Mouse (Mus musculus) brain, embryonic 18.5 days (tissue): Measurements from ENCODE around the gene Atp6v0d1.

Experiments
- DNase-seq: peaks from one replicate; pipeline ENCODE4 v3.0.0-alpha.2; 2012; ENCODE audit warnings: low read depth, low spot score

The Atp6v0d1 gene

DNA sequence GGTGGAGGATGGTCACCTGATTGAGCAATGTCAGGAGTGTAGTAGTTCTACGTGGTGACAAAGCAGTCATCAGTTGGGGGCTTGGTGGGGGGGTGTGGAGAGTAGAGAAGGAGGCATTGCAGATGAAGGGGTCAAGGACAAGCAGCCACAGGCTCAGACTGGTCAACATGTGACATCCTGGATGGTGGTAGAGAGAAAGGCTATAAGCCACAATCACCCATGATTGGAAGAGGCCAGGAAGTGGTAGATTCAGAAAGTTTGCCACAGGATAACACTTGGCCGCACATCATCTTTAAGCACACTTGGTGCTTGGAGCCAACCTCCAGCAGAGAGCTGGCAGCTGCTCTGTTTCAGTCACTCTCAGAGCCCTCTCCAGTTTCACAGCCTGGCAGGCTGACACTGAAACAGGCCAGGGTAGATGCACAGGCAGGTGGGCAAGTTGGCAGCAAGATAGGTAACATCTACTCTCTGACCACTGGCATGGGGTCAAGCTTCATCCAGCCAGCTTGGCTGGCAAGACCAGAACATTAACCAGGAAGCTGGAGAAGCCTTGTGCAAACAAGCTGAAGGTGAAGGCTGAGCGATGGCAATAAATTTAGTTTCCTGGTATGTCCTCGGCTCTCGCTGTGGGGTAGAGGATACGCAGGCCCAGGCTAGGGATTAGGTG, 28.7 kb downstream of the Atp6v0d1 start:
- no peak for DNase-seq

DNA sequence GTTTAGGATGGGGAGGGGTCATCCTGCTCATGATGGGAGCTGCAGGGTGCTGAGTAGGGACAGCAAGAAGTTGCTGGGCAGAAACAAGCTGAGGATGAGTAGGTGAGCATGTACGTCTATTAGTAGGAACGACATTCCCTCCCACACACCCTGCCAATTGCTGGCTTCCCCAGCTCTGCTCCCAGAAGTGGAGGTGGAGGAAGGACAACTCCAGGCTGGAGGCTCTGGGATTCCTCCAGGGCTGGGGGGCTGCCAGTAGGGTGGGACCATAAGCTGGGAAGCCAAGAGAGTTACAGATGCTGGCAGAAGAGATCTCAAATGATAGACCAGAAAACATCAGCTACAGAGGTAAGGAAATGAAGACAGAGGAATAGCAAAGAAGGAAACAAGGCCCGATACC, 29.3 kb downstream of the Atp6v0d1 start:
- no peak for DNase-seq

DNA sequence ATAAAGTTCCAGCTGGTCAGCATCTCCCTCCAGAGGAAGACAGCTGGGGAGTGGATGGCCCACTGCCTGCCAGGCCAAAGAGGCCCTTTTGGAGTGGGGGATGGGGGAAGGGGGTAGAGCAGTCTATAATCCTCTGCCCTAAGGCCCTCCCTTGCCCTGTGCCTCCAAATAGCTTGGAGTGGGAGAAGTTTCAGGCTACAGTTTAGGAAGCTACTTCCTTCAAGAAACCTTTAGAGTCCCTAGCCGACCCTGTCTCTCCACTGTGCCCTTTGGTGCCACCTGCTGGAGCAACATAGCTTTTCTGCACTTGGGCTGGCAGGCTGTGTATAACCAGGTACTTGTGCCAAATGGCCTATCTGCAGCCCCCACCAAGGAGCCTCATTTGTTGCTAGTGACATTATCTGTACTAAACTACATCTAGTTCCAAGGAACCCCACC, 31.9 kb downstream of the Atp6v0d1 start:
- no peak for DNase-seq

DNA sequence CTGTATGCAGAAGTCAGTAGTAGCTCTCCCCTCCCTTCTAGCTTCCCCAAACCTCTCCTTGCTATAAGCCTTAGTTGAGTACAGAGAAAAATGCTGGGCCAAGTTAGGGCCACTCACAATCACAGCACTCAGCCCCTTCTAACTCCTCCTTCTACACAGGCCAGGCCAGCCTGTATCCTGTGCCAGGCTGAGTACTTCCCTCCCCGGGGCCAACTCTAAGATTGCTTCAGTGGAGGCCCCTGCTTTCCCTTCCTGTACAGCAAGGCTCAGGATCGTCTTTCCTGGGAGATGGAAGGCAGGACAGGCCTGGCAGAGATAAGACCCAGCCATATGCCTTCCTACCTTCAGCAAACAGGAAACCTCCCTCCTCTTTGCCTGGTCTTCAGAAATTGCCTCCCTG, 32.4 kb downstream of the Atp6v0d1 start:
- no peak for DNase-seq

DNA sequence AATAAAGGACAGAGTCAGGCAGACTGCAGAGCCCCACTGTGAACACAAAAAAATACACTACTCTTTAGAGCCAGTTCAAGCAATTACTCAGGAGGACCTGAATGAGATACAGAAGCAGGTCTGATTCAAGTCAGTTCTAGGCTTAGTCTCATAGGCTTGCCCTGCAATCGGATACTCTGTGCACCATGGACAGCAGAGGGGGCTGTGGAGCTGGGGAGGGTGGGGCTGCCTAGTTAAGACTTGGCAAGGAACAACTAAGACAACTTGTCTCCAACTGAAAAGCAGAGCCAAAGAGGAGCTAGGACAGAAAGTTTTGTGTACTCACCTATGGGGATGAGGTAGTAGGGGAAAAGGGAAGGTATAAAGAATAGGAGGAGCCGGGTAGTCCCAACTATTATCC, 34.1 kb downstream of the Atp6v0d1 start:
- no peak for DNase-seq

DNA sequence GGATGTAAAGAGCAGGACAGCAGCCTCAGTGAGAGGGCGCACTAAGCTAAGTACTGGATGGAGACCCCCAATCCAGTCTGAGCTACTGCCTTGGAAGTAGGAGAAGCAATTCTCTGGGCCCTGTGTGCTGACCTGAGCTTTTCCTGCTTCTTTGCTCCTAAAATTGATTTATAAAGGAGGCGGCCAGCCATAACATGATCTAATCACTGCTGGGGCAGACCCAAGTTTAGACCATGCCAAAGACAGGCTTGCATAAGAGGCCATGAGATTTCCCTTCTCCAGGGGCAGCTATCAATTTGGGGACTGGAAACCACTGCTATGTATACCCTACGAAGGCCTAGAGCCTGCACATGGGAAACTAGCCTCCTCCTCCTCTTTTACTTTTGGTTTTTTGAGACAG, 36.6 kb downstream of the Atp6v0d1 start:
- no peak for DNase-seq

DNA sequence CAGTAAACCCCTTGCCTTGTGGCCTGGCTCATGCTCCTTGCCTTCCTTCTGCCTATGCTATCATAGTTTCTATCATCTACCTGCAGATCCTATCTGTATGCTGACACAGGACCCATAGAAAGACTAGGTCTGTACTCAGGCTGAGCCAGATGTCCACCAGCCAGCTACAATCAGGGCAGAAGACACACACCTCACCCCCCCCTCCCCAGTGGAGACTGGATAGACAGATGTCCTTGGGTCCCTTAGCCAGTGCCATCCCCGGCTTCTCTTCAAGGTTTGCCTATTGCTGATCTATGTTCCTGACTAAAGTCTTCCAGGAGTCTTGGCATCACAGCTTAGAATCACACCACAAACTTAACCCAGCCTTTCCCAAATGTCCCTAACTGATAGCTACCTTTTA, 37.6 kb downstream of the Atp6v0d1 start:
- DNase-seq, result no peak

DNA sequence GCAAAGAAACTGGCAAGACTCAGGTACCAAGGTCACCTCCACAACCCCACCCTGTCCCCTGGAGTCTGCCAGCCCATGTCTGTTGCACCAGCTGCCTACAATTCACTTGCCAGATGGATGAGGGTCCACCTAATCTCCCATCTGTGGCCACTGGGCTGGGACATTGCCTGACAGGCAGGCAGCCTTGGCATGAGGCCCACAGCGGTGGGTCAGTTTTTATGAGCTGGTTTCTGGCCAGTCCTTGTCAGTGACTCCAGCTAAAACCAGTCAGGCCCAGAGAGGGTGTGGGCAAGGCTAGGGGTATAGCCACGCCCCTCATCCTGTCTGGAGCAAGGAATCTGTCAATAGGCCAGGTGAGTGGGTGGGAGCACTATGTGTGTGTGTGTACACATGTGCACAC, 38.7 kb downstream of the Atp6v0d1 start:
- DNase-seq, result no peak

DNA sequence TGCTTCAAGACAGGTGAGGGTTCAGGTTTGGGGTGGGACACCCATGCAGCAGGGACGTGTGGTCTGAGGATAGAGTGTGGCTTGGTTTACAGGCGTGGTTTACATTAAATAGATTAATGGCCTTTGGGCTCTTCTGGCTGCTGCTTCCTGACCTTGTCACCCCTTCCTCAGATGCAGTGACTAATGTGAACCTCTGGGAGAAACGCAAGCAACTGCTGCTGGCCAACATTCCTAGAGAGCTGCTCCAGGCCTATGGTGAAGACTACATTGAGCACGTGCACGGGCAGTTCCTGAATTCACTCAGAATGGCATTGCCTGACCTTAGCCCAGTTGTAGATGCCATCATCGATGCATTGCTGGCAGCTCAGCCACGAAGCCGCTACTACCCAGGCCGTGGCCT, 43.0 kb downstream of the Atp6v0d1 start:
- no peak for DNase-seq

DNA sequence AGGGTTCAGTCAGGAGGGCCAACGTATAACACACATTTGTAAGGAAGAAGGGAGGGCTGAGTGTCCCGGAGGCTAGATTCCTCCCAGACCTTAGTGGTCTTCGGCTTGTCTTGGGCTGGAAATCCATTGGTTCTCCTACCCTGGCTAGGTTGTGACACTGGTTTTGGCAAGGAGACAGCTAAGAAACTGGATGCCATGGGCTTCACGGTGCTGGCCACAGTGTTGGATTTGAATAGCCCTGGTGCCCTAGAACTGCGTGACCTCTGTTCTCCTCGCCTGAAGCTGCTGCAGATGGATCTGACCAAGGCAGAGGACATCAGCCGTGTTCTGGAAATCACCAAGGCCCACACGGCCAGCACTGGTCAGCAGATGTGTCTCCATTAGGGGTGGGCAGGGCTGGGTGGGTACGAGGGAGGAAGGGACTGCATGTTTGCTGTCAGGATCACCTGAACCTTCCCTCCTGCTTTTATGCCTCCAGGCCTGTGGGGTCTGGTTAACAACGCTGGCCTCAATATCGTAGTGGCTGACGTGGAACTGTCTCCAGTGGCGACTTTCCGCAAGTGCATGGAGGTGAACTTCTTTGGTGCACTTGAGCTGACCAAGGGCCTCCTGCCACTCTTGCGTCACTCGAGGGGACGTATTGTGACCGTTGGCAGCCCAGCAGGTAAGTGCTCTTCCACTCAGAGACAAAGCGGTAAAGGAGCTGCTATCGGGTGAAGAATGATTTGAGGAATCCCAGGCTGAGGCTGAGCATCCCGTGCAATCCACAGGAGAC, 43.7 kb downstream of the Atp6v0d1 start:
- no peak for DNase-seq

DNA sequence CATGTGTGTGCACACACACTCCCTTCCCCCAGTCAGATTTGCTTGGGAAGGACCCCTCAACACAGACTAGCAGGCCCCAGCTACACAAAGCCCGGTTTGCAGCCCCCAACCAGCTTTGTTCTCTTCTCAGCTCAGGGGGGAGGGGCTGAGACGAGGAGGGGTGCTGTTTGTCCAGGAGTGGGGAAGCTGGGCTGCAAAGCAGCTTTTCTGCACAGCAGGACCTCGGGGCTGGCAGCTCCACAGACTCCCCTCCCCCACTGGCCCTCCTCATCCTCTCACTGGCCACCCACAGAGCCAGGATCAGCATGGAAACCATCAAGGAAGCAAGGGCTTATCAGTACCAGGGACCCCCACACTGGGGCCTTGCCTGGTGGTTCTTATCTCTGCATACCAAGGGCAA, 44.8 kb downstream of the Atp6v0d1 start:
- DNase-seq, result no peak

DNA sequence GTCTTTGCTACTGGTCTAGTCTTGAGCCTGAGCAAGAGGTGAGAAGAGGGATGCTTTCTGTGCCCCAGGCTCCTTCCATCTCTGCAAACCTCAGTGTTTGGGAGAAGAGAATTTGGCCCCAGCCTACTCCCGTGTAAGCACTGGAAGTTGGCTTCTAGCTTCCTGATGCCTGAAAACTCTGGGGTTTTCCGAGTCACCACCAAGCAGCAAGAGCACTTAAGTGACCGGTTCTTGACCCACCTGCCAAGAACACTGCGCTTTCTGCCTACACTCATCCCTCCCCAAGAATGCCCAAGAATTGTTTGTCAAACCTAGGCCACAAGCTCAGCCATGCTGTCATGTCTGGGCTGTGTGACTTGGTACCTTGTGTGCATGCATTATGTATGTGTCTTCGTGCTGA, 45.3 kb downstream of the Atp6v0d1 start:
- no peak for DNase-seq

DNA sequence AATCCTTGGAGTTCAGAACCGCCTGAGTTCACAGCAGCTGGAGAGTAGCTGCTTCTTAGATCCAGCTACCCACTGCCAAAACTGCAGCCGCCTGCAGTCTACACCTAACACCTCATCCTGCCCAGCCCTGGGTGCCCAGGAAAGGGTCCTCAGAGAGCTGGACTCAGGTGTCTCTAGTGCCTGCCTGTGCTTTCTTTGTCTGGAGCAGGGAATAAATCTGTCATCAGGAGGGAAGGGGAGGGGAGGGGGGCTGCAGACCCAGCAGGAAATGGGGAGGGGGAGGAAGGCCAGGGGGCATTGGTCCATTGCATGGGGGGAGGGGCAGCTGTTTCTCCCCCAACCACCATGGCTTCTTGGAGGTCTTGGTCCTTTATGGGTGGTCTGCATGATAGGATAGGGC, 46.3 kb downstream of the Atp6v0d1 start:
- DNase-seq, result no peak

DNA sequence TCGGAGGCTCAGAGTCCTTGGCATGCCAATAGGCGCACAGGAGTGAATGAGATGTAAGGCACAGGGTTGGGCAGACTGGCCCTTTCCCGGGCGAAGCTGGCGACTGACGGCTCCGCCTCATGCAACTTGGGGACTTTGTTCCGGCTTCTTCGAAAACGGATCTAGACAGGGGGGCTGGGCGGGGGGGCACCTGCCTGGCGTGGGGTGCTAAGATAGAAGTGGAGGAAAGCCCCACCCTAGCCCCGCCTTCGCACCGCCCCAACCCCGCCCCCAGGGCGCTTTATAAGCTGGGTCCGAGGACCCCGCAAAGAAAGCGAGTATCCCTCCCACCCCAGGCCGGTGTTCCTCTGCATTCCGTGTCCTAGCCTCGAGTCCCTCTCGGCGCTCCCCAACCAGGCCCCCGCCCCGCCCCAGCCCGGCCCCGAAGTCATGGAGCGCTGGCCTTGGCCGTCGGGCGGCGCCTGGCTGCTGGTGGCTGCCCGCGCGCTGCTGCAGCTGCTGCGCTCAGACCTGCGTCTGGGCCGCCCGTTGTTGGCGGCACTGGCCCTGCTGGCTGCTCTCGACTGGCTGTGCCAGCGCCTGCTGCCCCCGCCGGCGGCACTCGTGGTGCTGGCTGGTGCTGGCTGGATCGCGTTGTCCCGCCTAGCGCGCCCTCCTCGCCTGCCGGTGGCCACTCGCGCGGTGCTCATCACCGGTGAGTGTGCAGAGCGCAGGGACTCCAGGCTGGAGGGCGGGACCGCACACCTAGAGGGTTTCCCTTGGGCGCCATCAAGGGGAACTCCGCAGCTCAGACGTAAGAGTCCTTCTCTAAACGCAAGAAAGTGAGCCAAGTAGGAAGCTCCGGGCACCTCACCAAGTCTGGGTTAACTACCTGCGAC, 47.2 kb downstream of the Atp6v0d1 start, which contains the start of gene Hsd11b2:
TSS of gene Hsd11b2 (plus strand) at position 320 of the 878 bp plus-strand sequence.
- no peak for DNase-seq

DNA sequence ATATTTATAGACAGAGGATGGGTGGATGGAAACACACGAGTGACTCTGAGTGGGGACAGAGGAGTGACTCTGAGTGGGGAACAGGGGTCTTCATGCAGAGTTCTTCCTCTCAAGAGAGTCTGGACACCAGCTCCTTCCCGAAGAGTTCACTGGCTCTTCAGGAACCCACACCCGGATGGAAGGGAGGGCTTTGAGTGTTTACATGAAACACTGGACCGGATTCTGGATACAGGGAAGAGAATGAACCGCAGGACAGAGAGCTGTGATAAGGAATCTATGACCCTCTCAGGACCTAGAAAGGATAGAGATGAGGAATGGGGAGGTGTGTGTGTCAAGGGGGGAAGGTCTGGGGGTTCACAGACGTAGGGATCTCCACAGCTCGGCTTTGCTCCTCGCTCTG, 48.5 kb downstream of the Atp6v0d1 start:
- DNase-seq, result no peak

DNA sequence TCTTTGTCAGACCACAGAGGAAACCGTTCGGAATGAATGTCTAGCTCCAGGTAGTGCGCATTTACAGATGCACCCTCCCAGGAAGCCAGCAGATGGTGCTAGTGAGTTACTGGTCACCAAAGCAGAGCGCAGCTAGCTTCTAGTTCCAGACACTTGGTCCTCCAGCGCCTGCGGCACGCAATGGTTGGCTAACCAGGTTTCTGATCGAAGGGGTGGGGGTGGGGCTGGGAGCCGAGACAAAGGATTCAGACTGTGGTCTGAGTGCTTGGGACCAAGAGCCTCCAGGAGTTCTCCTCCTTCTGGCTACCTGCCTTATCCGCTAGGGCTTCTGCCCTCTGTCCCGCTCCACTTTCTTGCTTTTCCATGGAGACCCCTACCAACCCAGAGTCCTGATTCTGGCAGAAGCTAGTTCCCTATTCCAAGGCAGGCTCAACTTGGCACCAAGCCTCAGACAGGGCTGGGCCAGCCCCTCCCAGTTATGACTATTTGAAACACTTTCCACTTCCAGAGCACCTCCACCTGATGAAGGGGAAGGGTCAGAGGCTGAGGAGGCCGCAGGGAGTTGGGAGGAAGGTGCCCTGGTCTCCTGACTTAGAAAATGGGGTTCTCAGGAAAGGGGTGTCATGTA, 49.7 kb downstream of the Atp6v0d1 start:
- no peak for DNase-seq

DNA sequence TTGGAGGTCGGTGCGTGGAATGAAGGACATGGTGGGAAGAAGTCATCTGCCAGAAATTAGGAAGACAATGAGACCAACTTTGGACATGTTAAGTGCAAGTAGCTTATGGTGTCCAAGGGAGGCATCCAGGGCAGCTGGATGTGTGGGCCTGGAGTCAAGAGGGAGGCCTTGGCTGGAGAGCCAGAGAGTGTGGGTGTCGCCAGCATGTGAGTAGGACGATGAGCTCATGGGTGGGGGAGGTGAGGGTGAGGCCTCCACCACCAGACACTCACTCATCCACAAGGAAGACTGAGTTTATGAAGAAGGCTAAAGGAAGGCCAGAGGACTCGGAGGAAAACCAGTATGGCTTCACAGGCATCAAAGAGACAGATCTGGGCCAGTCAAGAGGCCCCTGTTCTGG, 51.2 kb downstream of the Atp6v0d1 start:
- no peak for DNase-seq

DNA sequence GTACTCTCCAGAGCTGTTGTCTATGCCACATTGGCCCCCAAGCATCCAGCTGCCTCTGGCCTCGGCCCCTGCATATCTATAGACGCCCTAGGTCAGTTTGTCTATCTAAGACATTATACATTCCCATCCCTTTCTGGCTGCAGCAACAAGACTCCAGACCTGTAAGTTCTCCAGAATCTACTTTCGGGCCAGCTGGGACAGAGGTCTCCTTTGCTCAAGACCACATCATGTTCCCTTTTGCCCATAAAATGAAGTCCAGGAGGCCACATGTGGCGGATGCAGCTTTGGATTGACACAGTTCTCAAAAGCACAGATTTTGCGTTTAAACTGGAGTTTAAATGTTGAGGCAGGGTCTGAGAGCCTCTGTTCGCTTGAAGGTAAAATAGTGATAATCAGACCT, 51.7 kb downstream of the Atp6v0d1 start:
- DNase-seq, result no peak

DNA sequence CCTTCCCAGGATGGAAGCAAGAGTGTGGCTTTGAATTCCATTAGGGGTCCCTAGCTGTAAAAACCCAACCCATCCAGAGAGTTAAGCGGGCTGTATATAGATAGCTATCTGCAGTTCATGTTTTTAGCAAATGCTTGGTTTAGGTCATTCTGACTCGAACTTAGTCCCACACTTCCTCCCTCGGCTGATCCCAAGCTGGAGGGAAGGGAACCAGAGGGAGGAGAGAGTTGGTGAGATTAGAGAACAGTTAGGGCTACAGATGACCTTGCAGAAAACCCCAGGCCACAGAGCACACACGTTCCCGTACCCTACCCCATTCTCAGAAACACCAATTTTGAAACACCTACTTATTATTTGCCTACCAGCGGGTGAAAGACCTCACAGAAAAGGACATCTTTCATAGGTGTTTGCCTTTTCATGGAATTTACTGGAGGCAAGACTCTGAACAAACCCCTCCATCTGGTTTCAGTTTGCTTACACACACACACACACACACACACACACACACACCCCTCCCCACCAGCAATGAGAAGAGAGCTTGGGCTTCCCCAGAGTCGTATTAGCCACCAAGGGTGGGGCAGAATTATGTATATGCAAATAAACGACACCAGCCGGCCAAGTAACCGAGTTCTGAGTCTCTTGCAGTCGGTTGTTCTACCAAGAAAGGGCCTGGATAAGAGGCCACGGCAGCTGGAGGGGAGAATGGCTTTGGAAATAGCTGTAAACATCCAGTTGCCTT, 55.7 kb downstream of the Atp6v0d1 start:
- no peak for DNase-seq

DNA sequence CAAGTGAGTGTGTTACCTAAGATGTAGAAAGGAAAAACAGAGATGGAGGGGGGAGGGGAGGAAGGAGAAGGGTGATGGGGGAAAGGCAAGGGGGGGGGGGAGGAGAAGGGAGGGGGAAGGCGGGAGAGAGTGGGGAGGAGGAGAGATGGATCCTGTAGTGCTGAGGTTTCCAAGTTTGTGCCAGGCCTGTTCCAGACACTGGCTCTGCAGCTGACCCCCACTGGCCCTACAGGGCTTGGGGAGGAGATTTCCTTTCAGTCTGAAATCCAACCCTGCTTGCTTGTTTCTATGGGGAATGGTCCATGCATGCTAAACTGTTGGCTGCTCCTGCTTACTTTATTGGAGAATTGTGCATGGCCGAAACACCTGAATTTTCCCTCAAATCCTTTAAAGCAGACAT, 57.1 kb downstream of the Atp6v0d1 start:
- no peak for DNase-seq

DNA sequence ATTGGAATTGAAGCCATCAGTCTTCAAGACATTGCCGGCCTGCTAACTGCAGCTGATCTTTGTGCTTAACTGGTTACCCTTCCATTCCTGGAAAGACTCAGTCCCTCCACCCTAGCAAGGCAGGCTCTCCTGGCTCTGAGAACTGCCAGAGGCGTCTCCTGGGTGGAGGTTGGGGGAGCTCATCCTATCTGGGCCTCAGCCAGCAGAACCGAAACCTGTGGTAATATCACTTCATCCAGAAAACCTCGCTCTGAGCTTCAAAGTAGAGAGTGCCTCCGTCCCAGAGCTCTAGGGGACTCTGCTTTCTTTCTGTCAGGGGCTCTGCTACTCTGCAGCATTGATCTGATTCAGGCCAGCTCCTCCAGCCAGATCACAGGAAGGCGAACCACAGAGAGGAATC, 58.9 kb downstream of the Atp6v0d1 start:
- DNase-seq, result no peak
